24 mouse cellular contexts compared by ENCODE assay signal in genomic region chr15:87789671-87790070, GRCm38 (mm10).
"Had no signal": no experiment of that assay in that cellular context is flagged by ENCODE, and none has a peak within 500 bp of the region (broad histone marks: within the 10 kb centered on the region; RNA-seq: fewer than 3 reads in every experiment).

No protein-coding gene starts in this region.

- H3K27ac ChIP-seq: hindbrain, embryonic 13.5 days; hindbrain, embryonic 15.5 days; hindbrain, postnatal 0 days; intestine, embryonic 15.5 days; kidney, embryonic 15.5 days; kidney, postnatal 0 days; limb, embryonic 12.5 days; liver, embryonic 13.5 days; liver, embryonic 15.5 days had no signal

- DNase-seq: gastrocnemius, postnatal 14 days; gastrocnemius, postnatal 36 days; heart, adult 18-20 months; heart, postnatal 10 days; heart, postnatal 36 days; kidney, adult 11 months; kidney, adult 2 months; kidney, adult 9 months; kidney, postnatal 14 days; kidney, postnatal 36 days; layer of hippocampus, adult 9-11 months; layer of hippocampus, postnatal 36 days; left cerebral cortex, postnatal 4 days; liver; liver, embryonic 13.5 days had no signal

- H3K4me1 ChIP-seq: heart, embryonic 12.5 days; hindbrain, embryonic 13.5 days; hindbrain, embryonic 15.5 days; intestine, embryonic 15.5 days; kidney, embryonic 15.5 days; limb, embryonic 12.5 days; liver, embryonic 13.5 days; liver, embryonic 15.5 days had no signal

- H3K4me3 ChIP-seq: heart, embryonic 12.5 days; hindbrain, embryonic 13.5 days; hindbrain, embryonic 15.5 days; intestine, embryonic 15.5 days; kidney, embryonic 15.5 days; limb, embryonic 12.5 days; liver, embryonic 13.5 days; liver, embryonic 15.5 days had no signal

- H3K27me3 ChIP-seq: heart, embryonic 12.5 days; hindbrain, embryonic 13.5 days; hindbrain, embryonic 15.5 days; intestine, embryonic 15.5 days; kidney, embryonic 15.5 days; limb, embryonic 12.5 days; liver, embryonic 13.5 days; liver, embryonic 15.5 days had no signal

- H3K9me3 ChIP-seq: heart, embryonic 12.5 days; hindbrain, embryonic 13.5 days; hindbrain, embryonic 15.5 days; intestine, embryonic 15.5 days; kidney, embryonic 15.5 days; limb, embryonic 12.5 days; liver, embryonic 15.5 days had no signal

- ATAC-seq: hindbrain, postnatal 0 days; intestine, embryonic 15.5 days had no signal

- H3K36me3 ChIP-seq: heart, embryonic 12.5 days; hindbrain, embryonic 13.5 days; hindbrain, embryonic 15.5 days; intestine, embryonic 15.5 days; kidney, embryonic 15.5 days; limb, embryonic 12.5 days; liver, embryonic 13.5 days; liver, embryonic 15.5 days had no signal
